Mouse (Mus musculus): Measurements from ENCODE around the gene Mbtps2. TPM values are rescaled to one million over a fixed set of nuclear protein-coding genes. Genes with fewer than 3 reads are reported as not detected.
A peak's percentile ranks its signal among the peaks of the same experiment; 100 is the strongest.

The Mbtps2 gene
- polyA plus RNA-seq, 1 experiment from 2014 or later: 14.8 TPM

DNA sequence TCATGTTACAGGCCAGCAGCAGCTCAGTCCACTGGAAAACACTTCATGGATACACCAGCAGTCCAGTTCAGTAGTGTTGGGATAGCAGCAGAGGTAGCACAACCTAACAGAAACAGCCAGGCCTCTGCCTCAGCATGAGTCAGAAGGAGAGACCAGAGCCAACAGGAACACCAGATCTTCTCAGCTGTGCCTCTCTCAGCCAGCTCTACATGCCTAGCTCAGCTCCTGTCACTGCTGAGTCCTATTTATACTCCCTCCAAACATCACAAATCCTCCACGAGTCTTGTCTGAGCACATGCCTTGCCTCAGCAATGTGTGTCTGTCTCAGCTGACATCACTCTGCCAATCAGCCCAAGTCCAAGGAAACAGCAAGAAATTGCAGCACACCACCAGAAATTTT, 94.0 kb downstream of the Mbtps2 start:
- H3K4me3 ChIP-seq (ENCODE audit: control insufficient read depth in 1 of 2, insufficient read depth in 1 of 2, low read depth in 1 of 2, low read length in 2 of 2): no peak overlapping the region
- no peak overlapping the region for H3K4me2 ChIP-seq (ENCODE audit: low read length)
- H3K9ac ChIP-seq (ENCODE audit: low read length): no peak overlapping the region
- H3K27ac ChIP-seq (replicated peaks in 1 of 2; ENCODE audit: control insufficient read depth in 1 of 2, insufficient read depth in 1 of 2, low read depth in 2 of 2, low read length in 2 of 2): peak overlapping the region; percentile 19 to 59; a peak in 1 of 4 replicates
- H3K36me3 ChIP-seq (ENCODE audit: control insufficient read depth, insufficient read depth, low read length): no peaks in the 10 kb centered on the region
- H3K9me3 ChIP-seq (ENCODE audit: control insufficient read depth, low read length): no peaks in the 10 kb centered on the region
- H3K4me1 ChIP-seq (ENCODE audit: control insufficient read depth in 2 of 2, insufficient read depth in 2 of 2, low read length in 2 of 2): no peaks in the 10 kb centered on the region
- no peaks in the 10 kb centered on the region for H3K27me3 ChIP-seq (ENCODE audit: control insufficient read depth, insufficient read depth, low read length)
- 43% methylated on average over 1 of the region's 1 CpGs for WGBS
- ATAC-seq (ENCODE audit: insufficient number of reproducible peaks, insufficient read depth, low FRiP score, low read depth): no peak

DNA sequence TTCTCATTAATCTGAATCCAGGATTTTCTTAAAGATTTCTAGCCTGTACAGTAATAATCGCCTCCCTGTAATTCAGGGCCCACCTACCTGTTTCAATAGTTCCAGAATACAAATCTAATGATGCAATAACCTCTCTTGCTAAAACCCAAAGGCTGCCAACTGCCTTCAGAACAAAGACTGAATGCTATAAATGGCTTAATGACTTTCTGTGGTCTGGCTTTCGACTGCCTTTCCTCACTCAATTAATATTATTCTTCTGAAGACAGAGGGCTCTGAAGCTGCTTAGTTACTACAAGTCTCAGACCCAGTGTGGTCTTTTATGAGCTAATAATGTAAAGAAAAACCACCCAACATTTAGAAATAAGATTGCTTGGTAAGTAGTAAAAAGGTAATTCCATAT, 96.6 kb downstream of the Mbtps2 start:
- WGBS: 59% methylated on average over 2 of the region's 2 CpGs

GRCm38 (mm10) chrX:157500004-157500403, 98.5 kb downstream of the Mbtps2 start:
- ATAC-seq (ENCODE audit: insufficient number of reproducible peaks, insufficient read depth, low FRiP score, low read depth): no peak
- Histone ChIP-seq H3K9ac (ENCODE audit: low read length) (no peak overlapping the region), H3K27me3 (ENCODE audit: control insufficient read depth, insufficient read depth, low read length) (no peaks in the 10 kb centered on the region), H3K4me2 (ENCODE audit: low read length) (no peak overlapping the region), H3K4me3 (ENCODE audit: control insufficient read depth in 1 of 2, insufficient read depth in 1 of 2, low read depth in 1 of 2, low read length in 2 of 2) (no peak overlapping the region), H3K36me3 (ENCODE audit: control insufficient read depth, insufficient read depth, low read length) (no peaks in the 10 kb centered on the region), H3K4me1 (ENCODE audit: control insufficient read depth in 2 of 2, insufficient read depth in 2 of 2, low read length in 2 of 2) (no peaks in the 10 kb centered on the region), H3K9me3 (ENCODE audit: control insufficient read depth, low read length) (no peaks in the 10 kb centered on the region), H3K27ac (replicated peaks in 1 of 2; ENCODE audit: control insufficient read depth in 1 of 2, insufficient read depth in 1 of 2, low read depth in 2 of 2, low read length in 2 of 2) (no peak overlapping the region)
- WGBS: 72% methylated on average over 8 of the region's 8 CpGs

More for the DNA sequence above, 96.6 kb downstream of the Mbtps2 start:
- no peak overlapping the region for H3K27ac ChIP-seq (replicated peaks in 1 of 2; ENCODE audit: control insufficient read depth in 1 of 2, insufficient read depth in 1 of 2, low read depth in 2 of 2, low read length in 2 of 2)
- H3K36me3 ChIP-seq (ENCODE audit: control insufficient read depth, insufficient read depth, low read length): no peaks in the 10 kb centered on the region
- no peaks in the 10 kb centered on the region for H3K9me3 ChIP-seq (ENCODE audit: control insufficient read depth, low read length)
- H3K4me2 ChIP-seq (ENCODE audit: low read length): no peak overlapping the region
- no peaks in the 10 kb centered on the region for H3K4me1 ChIP-seq (ENCODE audit: control insufficient read depth in 2 of 2, insufficient read depth in 2 of 2, low read length in 2 of 2)
- H3K9ac ChIP-seq (ENCODE audit: low read length): no peak overlapping the region
- ATAC-seq (ENCODE audit: insufficient number of reproducible peaks, insufficient read depth, low FRiP score, low read depth): no peak
- H3K27me3 ChIP-seq (ENCODE audit: control insufficient read depth, insufficient read depth, low read length): no peaks in the 10 kb centered on the region
- no peak overlapping the region for H3K4me3 ChIP-seq (ENCODE audit: control insufficient read depth in 1 of 2, insufficient read depth in 1 of 2, low read depth in 1 of 2, low read length in 2 of 2)

- Histone ChIP-seq H3K36me3 (ENCODE audit: control insufficient read depth, insufficient read depth, low read length) (no peaks in the 10 kb centered on the region), H3K4me3 (ENCODE audit: control insufficient read depth in 1 of 2, insufficient read depth in 1 of 2, low read depth in 1 of 2, low read length in 2 of 2) (no peak overlapping the region), H3K27me3 (ENCODE audit: control insufficient read depth, insufficient read depth, low read length) (no peaks in the 10 kb centered on the region), H3K4me2 (ENCODE audit: low read length) (no peak overlapping the region), H3K9ac (ENCODE audit: low read length) (no peak overlapping the region), H3K9me3 (ENCODE audit: control insufficient read depth, low read length) (no peaks in the 10 kb centered on the region), H3K27ac (replicated peaks in 1 of 2; ENCODE audit: control insufficient read depth in 1 of 2, insufficient read depth in 1 of 2, low read depth in 2 of 2, low read length in 2 of 2) (no peak overlapping the region), H3K4me1 (ENCODE audit: control insufficient read depth in 2 of 2, insufficient read depth in 2 of 2, low read length in 2 of 2) (no peaks in the 10 kb centered on the region)
- no peak for ATAC-seq (ENCODE audit: insufficient number of reproducible peaks, insufficient read depth, low FRiP score, low read depth)
- 91% methylated on average over 4 of the region's 4 CpGs for WGBS
Observed at GRCm38 (mm10) chrX:157493159-157493558, 105.4 kb downstream of the Mbtps2 start.

- peak; percentile 89 for ATAC-seq (ENCODE audit: insufficient number of reproducible peaks, insufficient read depth, low FRiP score, low read depth)
- no peaks in the 10 kb centered on the region for H3K36me3 ChIP-seq (ENCODE audit: control insufficient read depth, insufficient read depth, low read length)
- no peaks in the 10 kb centered on the region for H3K27me3 ChIP-seq (ENCODE audit: control insufficient read depth, insufficient read depth, low read length)
- peak within 1 kb of the TSS; percentile 67 for H3K4me2 ChIP-seq (ENCODE audit: low read length)
- peak within 1 kb of the TSS; percentile 82 for H3K9ac ChIP-seq (ENCODE audit: low read length)
- 17% methylated on average over 33 of the region's 45 CpGs for WGBS
- no peaks in the 10 kb centered on the region for H3K4me1 ChIP-seq (ENCODE audit: control insufficient read depth in 2 of 2, insufficient read depth in 2 of 2, low read length in 2 of 2)
- H3K27ac ChIP-seq (replicated peaks in 1 of 2; ENCODE audit: control insufficient read depth in 1 of 2, insufficient read depth in 1 of 2, low read depth in 2 of 2, low read length in 2 of 2): peak within 1 kb of the TSS; percentile 66 to 82
- peak within 1 kb of the TSS; percentile 60 to 70 for H3K4me3 ChIP-seq (ENCODE audit: control insufficient read depth in 1 of 2, insufficient read depth in 1 of 2, low read depth in 1 of 2, low read length in 2 of 2)
- no peaks in the 10 kb centered on the region for H3K9me3 ChIP-seq (ENCODE audit: control insufficient read depth, low read length)
Observed at GRCm38 (mm10) chrX:157491944-157492726, 106.4 kb downstream of the Mbtps2 start, which contains the start of gene Sms. Sms (minus strand) TSS chrX:157492287.

- 18% methylated on average over 78 of the region's 104 CpGs for WGBS
Observed at GRCm38 (mm10) chrX:157491145-157491935, 107.2 kb downstream of the Mbtps2 start.

DNA sequence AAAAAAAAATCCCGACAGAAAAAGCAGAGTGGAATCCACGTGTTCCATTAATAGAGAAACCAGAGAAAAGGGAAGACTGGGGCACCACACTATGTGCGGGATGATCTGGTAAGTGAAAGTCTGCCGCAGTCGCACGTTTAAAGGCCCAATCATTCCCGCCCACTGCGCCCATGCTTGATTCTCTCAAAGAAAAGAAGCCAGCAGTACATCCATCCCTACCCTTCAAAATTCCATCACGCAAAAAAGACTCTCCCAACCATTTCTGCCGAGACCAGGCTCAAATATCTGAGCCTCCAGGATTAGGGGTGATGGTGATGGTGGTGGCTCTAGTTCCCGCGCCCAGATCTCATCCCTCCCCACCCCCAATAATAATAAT, 107.8 kb downstream of the Mbtps2 start:
- peak overlapping the region; percentile 60 to 70 for H3K4me3 ChIP-seq (ENCODE audit: control insufficient read depth in 1 of 2, insufficient read depth in 1 of 2, low read depth in 1 of 2, low read length in 2 of 2)
- H3K4me2 ChIP-seq (ENCODE audit: low read length): peak overlapping the region; percentile 67
- no peaks in the 10 kb centered on the region for H3K27me3 ChIP-seq (ENCODE audit: control insufficient read depth, insufficient read depth, low read length)
- no peaks in the 10 kb centered on the region for H3K9me3 ChIP-seq (ENCODE audit: control insufficient read depth, low read length)
- ATAC-seq (ENCODE audit: insufficient number of reproducible peaks, insufficient read depth, low FRiP score, low read depth): no peak
- no peaks in the 10 kb centered on the region for H3K4me1 ChIP-seq (ENCODE audit: control insufficient read depth in 2 of 2, insufficient read depth in 2 of 2, low read length in 2 of 2)
- H3K9ac ChIP-seq (ENCODE audit: low read length): peak overlapping the region; percentile 82
- WGBS: 9% methylated on average over 12 of the region's 12 CpGs
- H3K27ac ChIP-seq (replicated peaks in 1 of 2; ENCODE audit: control insufficient read depth in 1 of 2, insufficient read depth in 1 of 2, low read depth in 2 of 2, low read length in 2 of 2): peak overlapping the region in 1 of 2 experiments; percentile 82; a peak in 1 of 4 replicates
- H3K36me3 ChIP-seq (ENCODE audit: control insufficient read depth, insufficient read depth, low read length): no peaks in the 10 kb centered on the region

More at GRCm38 (mm10) chrX:157491145-157491935, 107.2 kb downstream of the Mbtps2 start:
- H3K27ac ChIP-seq (replicated peaks in 1 of 2; ENCODE audit: control insufficient read depth in 1 of 2, insufficient read depth in 1 of 2, low read depth in 2 of 2, low read length in 2 of 2): peak overlapping the region; percentile 65 to 82
- H3K4me2 ChIP-seq (ENCODE audit: low read length): peak overlapping the region; percentile 67
- H3K9me3 ChIP-seq (ENCODE audit: control insufficient read depth, low read length): no peaks in the 10 kb centered on the region
- ATAC-seq (ENCODE audit: insufficient number of reproducible peaks, insufficient read depth, low FRiP score, low read depth): peak; percentile 73
- no peaks in the 10 kb centered on the region for H3K36me3 ChIP-seq (ENCODE audit: control insufficient read depth, insufficient read depth, low read length)
- H3K9ac ChIP-seq (ENCODE audit: low read length): peak overlapping the region; percentile 82
- H3K4me3 ChIP-seq (ENCODE audit: control insufficient read depth in 1 of 2, insufficient read depth in 1 of 2, low read depth in 1 of 2, low read length in 2 of 2): peak overlapping the region; percentile 60 to 70
- no peaks in the 10 kb centered on the region for H3K27me3 ChIP-seq (ENCODE audit: control insufficient read depth, insufficient read depth, low read length)
- H3K4me1 ChIP-seq (ENCODE audit: control insufficient read depth in 2 of 2, insufficient read depth in 2 of 2, low read length in 2 of 2): no peaks in the 10 kb centered on the region

All from heart, embryonic 14.5 days (tissue).